Mouse (Mus musculus) regulatory T cell (primary cell): ENCODE measurements around the gene Zbtb25.

ENCODE experiments used
- in situ Hi-C: fragments of 300-600 bp; cut with MboI, MseI; formaldehyde crosslinking; loops from one replicate; pipeline ENCODE4 v1.15.1; 2025; ENCODE audit warnings: high pct_unique_total_duplicates

Gene Zbtb25

DNA sequence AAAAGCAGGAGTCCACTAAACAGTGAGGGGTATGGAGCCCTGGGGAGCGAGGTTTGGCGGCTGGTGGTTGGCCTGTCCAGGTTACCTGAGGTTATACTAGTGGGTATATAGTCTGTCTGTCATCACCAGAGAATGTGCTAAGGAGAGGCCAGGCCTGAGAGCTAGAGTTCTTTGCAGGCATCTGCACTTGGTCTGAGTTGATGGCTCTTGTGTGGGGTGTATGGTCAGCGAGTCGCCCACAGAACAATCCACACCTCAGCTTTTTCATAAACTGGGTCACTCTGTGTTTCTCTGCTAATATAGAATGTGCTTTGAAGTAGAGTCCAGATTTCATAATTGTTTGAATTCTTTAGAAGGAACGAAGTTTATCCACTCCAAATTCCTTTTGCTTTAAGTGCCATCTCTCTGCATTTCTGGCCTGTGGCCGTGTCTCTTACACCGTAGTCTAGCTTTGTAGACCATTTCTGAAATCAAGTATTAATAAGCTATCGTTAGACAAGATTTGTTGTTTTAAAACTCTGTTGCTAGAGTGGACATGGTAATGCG lies 70.0 kb downstream of the Zbtb25 start:
- in situ Hi-C loops, result no loop called here

DNA sequence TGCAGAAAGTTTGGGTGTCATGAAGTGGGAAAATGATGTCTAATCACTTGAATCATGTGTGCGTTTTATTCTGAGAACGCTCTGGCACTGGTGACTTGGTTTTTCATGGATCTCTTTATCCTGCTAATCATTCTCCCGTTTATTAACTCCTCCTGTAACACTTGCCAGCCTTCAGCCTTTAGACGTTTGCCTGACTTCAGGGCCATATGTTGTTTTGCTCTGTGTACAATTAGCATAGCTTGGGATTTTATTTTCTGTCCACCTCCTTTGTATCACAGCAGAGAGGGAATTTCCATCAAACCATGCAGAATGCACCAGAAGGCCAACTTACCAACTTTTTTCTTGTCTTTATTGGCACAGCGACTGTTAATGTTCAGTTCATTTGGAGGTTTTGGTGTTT lies 71.6 kb downstream of the Zbtb25 start:
- in situ Hi-C loops, result no loop called here
